Mouse (Mus musculus): ENCODE data around the gene Mark3.

DNA sequence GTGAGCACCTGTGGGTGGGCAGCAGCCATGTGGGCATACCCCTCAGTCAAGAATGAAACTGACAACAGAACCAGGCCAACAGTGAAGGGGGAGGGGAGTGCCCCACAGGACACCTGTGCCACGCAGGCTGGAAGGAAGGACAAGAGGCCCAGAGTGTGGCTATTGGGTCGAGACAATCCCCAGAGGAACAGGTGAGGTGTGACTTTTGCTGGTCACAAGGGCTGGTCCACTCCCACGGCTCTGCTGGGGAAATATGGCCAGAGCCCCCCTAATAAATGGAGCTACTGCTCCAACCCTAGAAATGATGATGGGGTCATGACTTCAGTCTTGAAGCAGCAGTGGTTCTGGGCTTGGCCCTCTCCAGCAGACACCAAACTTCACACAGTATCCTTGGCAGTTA is 129.0 kb downstream of the Mark3 start:
- TF ChIP-seq POLR2A (IDR thresholded peaks at IDR 0.05; ENCODE audit: low read depth, low read length), result no peak
- TF ChIP-seq CTCF (IDR thresholded peaks at IDR 0.05; ENCODE audit: borderline replicate concordance, insufficient read depth, low read length), result no peak

Measured in embryonic fibroblast, embryonic 13.5 days (primary cell).